Mouse (Mus musculus) forebrain, embryonic 12.5 days (tissue): Measurements from ENCODE around the gene Ntrk1. TPM values are rescaled to one million over a fixed set of nuclear protein-coding genes. Genes with fewer than 3 reads are reported as not detected.
A peak's percentile ranks its signal among the peaks of the same experiment; 100 is the strongest.

Experiments used
- ATAC-seq: fragments of 200-750 bp; cut with Nextera tagmentation; 2 replicates; pipeline ENCODE4 v1.8.0; 2017; ENCODE audit warnings: moderate TSS enrichment; ENCODE audit not compliant: low FRiP score
- H3K27ac ChIP-seq: fragments of 300-500 bp; sonication (generic); 2 replicates; pipeline ENCODE4 v1.5.1; 2016; ENCODE audit warnings: mild to moderate bottlenecking
- H3K27me3 ChIP-seq: fragments of 300-500 bp; sonication (generic); 2 replicates; pipeline ENCODE4 v1.6.1; 2016; ENCODE audit warnings: mild to moderate bottlenecking
- H3K36me3 ChIP-seq: fragments of 300-500 bp; sonication (generic); replicated peaks from 2 replicates; pipeline ENCODE4 v1.6.1; 2016; ENCODE audit warnings: mild to moderate bottlenecking
- H3K4me1 ChIP-seq: fragments of 300-500 bp; sonication (generic); 2 replicates; pipeline ENCODE4 v1.6.1; 2016
- H3K4me2 ChIP-seq: fragments of 300-500 bp; sonication (generic); 2 replicates; pipeline ENCODE4 v1.6.1; 2016; ENCODE audit warnings: mild to moderate bottlenecking, moderate library complexity
- H3K4me3 ChIP-seq: fragments of 300-500 bp; sonication (generic); replicated peaks from 2 replicates; pipeline ENCODE4 v1.5.1; 2016; ENCODE audit warnings: mild to moderate bottlenecking
- H3K9ac ChIP-seq: fragments of 300-500 bp; sonication (generic); 2 replicates; pipeline ENCODE4 v1.6.1; 2016; ENCODE audit warnings: mild to moderate bottlenecking
- H3K9me3 ChIP-seq: fragments of 300-500 bp; sonication (generic); 2 replicates; pipeline ENCODE4 v1.6.1; 2016
- WGBS: fragments of 180-500 bp; shearing (Covaris S2); methylation state at CpG from one replicate; pipeline ENCODE4 v1.1.7; 2016; 5-methylcytosine and 5-hydroxymethylcytosine counted together
- polyA plus RNA-seq: library from polyadenylated mRNA; unstranded; fragments of >200 nt; fragmentation: Nextera tagmentation; extraction: Ambion mirVana; gene quantifications from 2 replicates; pipeline ENCODE4 v1.2.1, GENCODE M21; 2016

Gene Ntrk1
- polyA plus RNA-seq, 1 experiment from 2014 or later = 1.1 TPM

GRCm38 (mm10) chr3:87811297-87811696, 16.3 kb upstream of the Ntrk1 start:
- Histone ChIP-seq H3K9me3 (no peaks in the 10 kb centered on the region), H3K27me3 (peaks cover 86% of the 10 kb centered on the region), H3K4me2 (no peak overlapping the region), H3K36me3 (no peaks in the 10 kb centered on the region), H3K9ac (no peak overlapping the region), H3K4me1 (peaks cover 12% of the 10 kb centered on the region), H3K4me3 (no peak overlapping the region), H3K27ac (no peak overlapping the region)
- no peak for ATAC-seq
- WGBS = 85% methylated on average over 8 of the region's 8 CpGs

GRCm38 (mm10) chr3:87809322-87809962, 14.5 kb upstream of the Ntrk1 start:
- WGBS = 4% methylated on average over 28 of the region's 28 CpGs
- Histone ChIP-seq H3K9ac (no peak overlapping the region), H3K36me3 (no peaks in the 10 kb centered on the region), H3K4me1 (peaks cover 11% of the 10 kb centered on the region), H3K4me2 (peak overlapping the region; percentile 46), H3K27ac (no peak overlapping the region), H3K9me3 (no peaks in the 10 kb centered on the region), H3K27me3 (peaks cover 89% of the 10 kb centered on the region), H3K4me3 (peak overlapping the region; percentile 21)
- ATAC-seq = peak; percentile 39; the same call in 1 of the 2 replicates

GRCm38 (mm10) chr3:87804038-87804677, 9.2 kb upstream of the Ntrk1 start:
- H3K4me2 ChIP-seq = peak overlapping the region; percentile 45
- H3K27me3 ChIP-seq = peaks cover 99% of the 10 kb centered on the region
- H3K9ac ChIP-seq = no peak overlapping the region
- no peaks in the 10 kb centered on the region for H3K36me3 ChIP-seq
- 3% methylated on average over 26 of the region's 26 CpGs for WGBS
- H3K27ac ChIP-seq = no peak overlapping the region
- H3K4me3 ChIP-seq = peak overlapping the region; percentile 21; the same call in 1 of the 2 replicates
- H3K4me1 ChIP-seq = peaks cover 5% of the 10 kb centered on the region
- no peak for ATAC-seq
- no peaks in the 10 kb centered on the region for H3K9me3 ChIP-seq

GRCm38 (mm10) chr3:87801681-87802080, 6.7 kb upstream of the Ntrk1 start:
- ATAC-seq = no peak
- no peaks in the 10 kb centered on the region for H3K9me3 ChIP-seq
- no peak overlapping the region for H3K4me2 ChIP-seq
- H3K4me3 ChIP-seq = no peak overlapping the region
- no peak overlapping the region for H3K27ac ChIP-seq
- H3K4me1 ChIP-seq = peaks cover 16% of the 10 kb centered on the region
- H3K36me3 ChIP-seq = no peaks in the 10 kb centered on the region
- no peak overlapping the region for H3K9ac ChIP-seq
- peaks cover 99% of the 10 kb centered on the region for H3K27me3 ChIP-seq
- 65% methylated on average over 5 of the region's 5 CpGs for WGBS

- Histone ChIP-seq H3K27ac (no peak within 1 kb of the TSS), H3K36me3 (no peaks in the 10 kb centered on the region), H3K4me1 (peaks cover 30% of the 10 kb centered on the region), H3K9me3 (no peaks in the 10 kb centered on the region), H3K27me3 (peaks cover 99% of the 10 kb centered on the region), H3K9ac (peak within 1 kb of the TSS; percentile 48; the same call in 1 of the 2 replicates), H3K4me3 (peak within 1 kb of the TSS; percentile 37), H3K4me2 (peak within 1 kb of the TSS; percentile 56)
- no peak for ATAC-seq
- under 1% methylated on average over 29 of the region's 29 CpGs for WGBS
Observed at GRCm38 (mm10) chr3:87796736-87797334, 1.9 kb upstream of the Ntrk1 start, which contains the start of gene Insrr. Gene Insrr (plus strand): TSS chr3:87796951.

- Histone ChIP-seq H3K4me1 (peaks cover 30% of the 10 kb centered on the region), H3K27me3 (peaks cover 100% of the 10 kb centered on the region), H3K27ac (no peak overlapping the region), H3K36me3 (no peaks in the 10 kb centered on the region), H3K9me3 (no peaks in the 10 kb centered on the region), H3K4me3 (peak overlapping the region; percentile 37), H3K9ac (peak overlapping the region; percentile 40; the same call in 1 of the 2 replicates), H3K4me2 (peak overlapping the region; percentile 54)
- WGBS = 14% methylated on average over 33 of the region's 33 CpGs
- ATAC-seq = no peak
Observed at GRCm38 (mm10) chr3:87795336-87796277, 645 bp upstream of the Ntrk1 start.

- H3K36me3 ChIP-seq = no peaks in the 10 kb centered on the region
- no peak overlapping the region for H3K27ac ChIP-seq
- no peak overlapping the region for H3K9ac ChIP-seq
- peaks cover 49% of the 10 kb centered on the region for H3K27me3 ChIP-seq
- no peak overlapping the region for H3K4me3 ChIP-seq
- H3K4me2 ChIP-seq = no peak overlapping the region
- no peak for ATAC-seq
- WGBS = 30% methylated on average over 5 of the region's 5 CpGs
- H3K4me1 ChIP-seq = peaks cover 21% of the 10 kb centered on the region
- H3K9me3 ChIP-seq = no peaks in the 10 kb centered on the region
Observed at GRCm38 (mm10) chr3:87789768-87790167, 5.2 kb downstream of the Ntrk1 start.

- peaks cover 44% of the 10 kb centered on the region for H3K27me3 ChIP-seq
- H3K36me3 ChIP-seq = no peaks in the 10 kb centered on the region
- no peak overlapping the region for H3K9ac ChIP-seq
- H3K4me1 ChIP-seq = peaks cover 17% of the 10 kb centered on the region
- H3K4me3 ChIP-seq = no peak overlapping the region
- H3K4me2 ChIP-seq = no peak overlapping the region
- H3K27ac ChIP-seq = no peak overlapping the region
- 0 out of 2 replicates have a peak, but pooled peaks have one; percentile 27 for ATAC-seq
- no peaks in the 10 kb centered on the region for H3K9me3 ChIP-seq
- WGBS = 53% methylated on average over 1 of the region's 1 CpGs
Observed at GRCm38 (mm10) chr3:87789248-87789647, 5.7 kb downstream of the Ntrk1 start.

- 73% methylated on average over 6 of the region's 6 CpGs for WGBS
Observed at GRCm38 (mm10) chr3:87785626-87786214, 9.2 kb downstream of the Ntrk1 start.

GRCm38 (mm10) chr3:87785156-87785555, 9.8 kb downstream of the Ntrk1 start:
- Histone ChIP-seq H3K27ac (no peak overlapping the region), H3K4me3 (no peak overlapping the region), H3K36me3 (no peaks in the 10 kb centered on the region), H3K27me3 (peaks cover 15% of the 10 kb centered on the region; the same call in 1 of the 2 replicates), H3K9me3 (no peaks in the 10 kb centered on the region), H3K9ac (no peak overlapping the region), H3K4me2 (no peak overlapping the region), H3K4me1 (peaks cover 15% of the 10 kb centered on the region)
- no peak for ATAC-seq
- 79% methylated on average over 5 of the region's 5 CpGs for WGBS

More at GRCm38 (mm10) chr3:87785626-87786214, 9.2 kb downstream of the Ntrk1 start:
- Histone ChIP-seq H3K4me2 (no peak overlapping the region), H3K9me3 (no peaks in the 10 kb centered on the region), H3K9ac (no peak overlapping the region), H3K4me1 (peaks cover 17% of the 10 kb centered on the region), H3K27me3 (peaks cover 16% of the 10 kb centered on the region), H3K36me3 (no peaks in the 10 kb centered on the region), H3K4me3 (no peak overlapping the region), H3K27ac (no peak overlapping the region)
- no peak for ATAC-seq

GRCm38 (mm10) chr3:87783282-87784023, 11.5 kb downstream of the Ntrk1 start:
- Histone ChIP-seq H3K4me1 (peaks cover 9% of the 10 kb centered on the region), H3K4me3 (no peak overlapping the region), H3K9ac (no peak overlapping the region), H3K9me3 (no peaks in the 10 kb centered on the region), H3K36me3 (no peaks in the 10 kb centered on the region), H3K27me3 (peaks cover 20% of the 10 kb centered on the region), H3K27ac (no peak overlapping the region), H3K4me2 (no peak overlapping the region)
- WGBS = 87% methylated on average over 25 of the region's 25 CpGs
- no peak for ATAC-seq
